Mouse (Mus musculus): Measurements from ENCODE around the gene Cd244a.

The Cd244a gene

DNA sequence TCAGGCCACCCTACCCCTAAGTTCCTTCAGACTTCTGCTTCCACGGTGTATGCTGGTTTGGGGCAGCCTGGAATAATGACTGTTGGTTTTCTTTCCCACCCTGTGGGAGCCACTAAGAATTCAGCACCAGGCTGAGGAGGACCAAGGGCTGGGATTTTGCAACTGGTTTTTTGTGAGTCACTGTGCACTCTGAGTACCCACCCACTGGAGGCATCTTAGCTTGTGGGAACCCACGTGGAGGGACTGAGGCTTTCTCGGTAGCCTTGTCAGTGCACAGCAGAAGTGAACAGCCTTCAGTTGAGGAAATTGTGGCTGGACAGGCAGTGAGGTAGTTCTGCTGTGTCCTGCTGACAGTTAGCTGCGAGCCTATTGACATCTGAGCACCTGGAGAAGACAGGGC lies at the start of gene Cd244a:
TSS of gene Cd244a (plus strand) at position 296 of the 400 bp plus-strand sequence.
- no peak for DNase-seq (ENCODE audit: low read depth, low spot score)

DNA sequence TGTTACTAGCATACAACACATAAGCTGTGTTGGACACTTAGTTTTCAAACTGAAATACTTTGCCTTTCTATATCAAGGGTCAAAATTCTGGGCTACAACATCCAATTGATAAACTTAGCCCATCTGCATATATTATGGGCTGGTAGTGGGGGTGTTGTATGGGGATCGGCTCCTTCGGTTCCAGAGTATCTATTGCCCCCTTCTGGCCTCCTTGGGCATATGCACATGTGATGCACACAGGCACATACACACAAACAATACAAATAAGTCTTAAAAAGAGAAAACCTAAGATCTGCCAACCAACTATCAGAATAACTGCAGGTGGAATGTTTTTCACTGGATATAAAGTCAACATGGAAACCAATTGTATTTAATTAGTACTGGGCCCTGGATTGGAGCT lies 45.8 kb upstream of the Cd244a start:
- DNase-seq (ENCODE audit: low read depth, low spot score) = no peak

DNA sequence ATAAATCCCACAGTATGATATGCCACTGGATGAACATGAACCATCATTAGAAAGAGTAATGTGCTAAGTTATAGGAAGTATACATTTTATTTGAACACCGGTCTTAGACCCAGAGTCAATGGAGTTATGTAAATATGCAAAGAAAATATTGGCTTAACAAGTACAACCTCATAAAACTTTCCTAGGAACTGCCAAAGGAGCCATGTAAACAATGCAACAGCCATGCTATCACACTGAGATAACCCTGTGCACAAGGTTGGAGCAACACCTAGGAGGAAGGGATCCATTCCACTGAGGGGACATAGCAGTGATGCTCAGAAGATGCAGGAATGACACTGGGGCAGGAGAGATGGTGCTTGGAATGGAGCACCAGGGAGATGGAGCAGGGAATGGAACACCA lies 45.2 kb upstream of the Cd244a start:
- no peak for DNase-seq (ENCODE audit: low read depth, low spot score)

DNA sequence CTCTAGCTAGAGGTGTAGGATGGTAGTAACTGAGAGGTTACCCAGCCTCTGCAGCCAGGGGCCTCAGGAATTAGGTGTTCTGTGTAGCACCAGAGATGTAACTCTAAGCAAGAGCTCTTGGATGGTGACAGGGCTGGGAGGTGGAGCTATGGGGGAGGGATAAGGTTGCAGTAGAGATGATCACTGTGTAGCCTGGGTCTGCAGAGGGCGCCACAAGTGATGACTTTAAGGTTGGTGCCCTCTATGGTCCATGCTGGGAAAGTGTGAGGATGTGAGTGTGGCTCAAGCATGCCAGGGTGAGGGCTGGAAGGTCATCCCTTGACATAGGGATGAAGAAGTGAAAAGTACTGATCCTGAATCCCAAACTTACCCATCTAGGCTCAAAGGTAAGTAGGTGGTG lies 44.0 kb upstream of the Cd244a start:
- no peak for DNase-seq (ENCODE audit: low read depth, low spot score)

DNA sequence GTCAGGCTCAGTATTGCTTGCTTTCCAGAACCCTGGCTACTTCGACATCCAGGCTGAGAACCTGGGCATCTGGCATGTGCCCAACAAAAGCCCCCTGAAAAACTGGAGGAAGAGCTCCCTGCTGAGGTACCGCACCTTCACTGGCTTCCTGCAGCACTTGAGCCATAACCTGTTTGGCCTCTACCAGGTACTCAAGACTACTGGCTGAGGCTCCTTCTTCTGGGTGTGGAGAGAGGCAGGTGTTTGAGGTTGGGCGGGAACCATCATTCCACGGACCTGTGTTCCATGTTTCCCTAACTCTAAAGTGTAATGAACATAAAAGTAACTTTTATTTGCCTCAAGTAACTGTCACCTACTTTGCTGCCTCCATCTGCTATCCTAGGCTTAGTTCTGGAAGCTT lies 43.4 kb upstream of the Cd244a start:
- DNase-seq (ENCODE audit: low read depth, low spot score) = no peak

DNA sequence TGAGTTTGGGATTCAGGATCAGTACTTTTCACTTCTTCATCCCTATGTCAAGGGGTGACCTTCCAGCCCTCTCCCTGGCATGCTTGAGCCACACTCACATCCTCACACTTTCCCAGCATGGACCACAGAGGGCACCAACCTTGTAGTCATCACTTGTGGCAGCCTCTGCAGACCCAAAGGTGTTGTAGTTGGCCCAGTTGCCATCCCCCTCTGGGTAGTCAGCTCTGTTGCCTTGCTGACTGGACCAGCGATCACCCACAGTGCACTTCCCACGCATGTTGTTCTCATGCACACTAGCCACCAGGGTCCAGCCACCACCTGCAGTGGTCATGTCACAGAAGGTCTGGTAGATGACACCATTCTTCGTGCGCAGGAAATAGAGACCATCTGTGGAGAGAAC lies 27.6 kb upstream of the Cd244a start:
- no peak for DNase-seq (ENCODE audit: low read depth, low spot score)

DNA sequence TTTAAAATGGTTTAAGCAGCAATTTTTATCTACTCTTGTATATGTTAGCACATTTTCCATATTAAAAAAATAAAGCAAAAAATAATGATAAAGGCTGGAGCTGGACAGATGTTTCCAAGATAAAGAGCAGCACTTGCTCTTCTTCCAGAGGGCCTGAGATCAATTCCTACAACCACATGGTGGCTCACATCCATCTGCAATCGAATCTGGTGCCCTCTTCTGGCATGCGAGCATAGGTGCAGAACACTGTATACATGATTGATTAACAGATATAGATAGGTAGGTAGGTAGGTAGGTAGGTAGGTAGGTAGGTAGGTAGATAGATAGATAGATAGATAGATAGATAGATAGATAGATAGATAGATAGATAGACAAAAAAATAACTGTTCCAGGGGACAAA lies 26.2 kb upstream of the Cd244a start:
- DNase-seq (ENCODE audit: low read depth, low spot score) = no peak

DNA sequence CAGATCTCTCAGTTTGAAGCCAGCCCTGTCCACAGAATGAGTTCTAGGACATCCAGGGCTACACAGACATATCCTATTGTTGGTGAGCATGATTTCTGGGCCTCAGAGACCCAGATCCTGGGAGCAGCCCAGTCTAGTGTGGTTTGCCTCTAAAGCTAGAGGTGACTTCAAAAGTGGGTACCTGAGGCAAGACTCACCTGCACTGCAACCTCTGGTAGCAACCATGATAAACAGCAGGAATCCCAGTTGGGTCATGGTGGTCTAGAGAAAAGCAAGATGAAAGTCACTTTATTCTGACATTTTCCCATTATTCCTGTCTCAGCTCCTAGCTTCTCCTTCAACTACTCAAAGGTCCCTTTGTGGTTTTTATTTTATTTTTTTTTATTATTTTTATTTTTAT lies 24.4 kb upstream of the Cd244a start:
- no peak for DNase-seq (ENCODE audit: low read depth, low spot score)

DNA sequence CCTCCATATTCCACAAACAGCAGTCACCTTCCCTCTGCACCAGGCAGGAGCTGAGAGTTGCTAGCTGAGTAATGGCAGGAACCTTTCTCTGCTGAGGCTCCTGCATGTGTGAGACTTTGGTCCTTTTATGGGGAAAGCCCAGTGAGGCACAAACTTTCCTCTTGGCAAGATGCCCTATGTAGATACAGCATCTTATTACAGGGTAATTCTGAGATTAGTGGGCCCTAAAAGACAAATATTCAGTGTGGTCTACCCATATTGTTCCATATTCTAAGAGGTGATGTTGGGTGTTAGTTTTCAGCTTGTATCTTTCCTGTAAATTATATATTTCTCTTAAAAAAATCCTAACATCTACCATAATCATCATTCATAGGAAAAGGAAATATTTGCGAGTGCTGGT lies 23.8 kb upstream of the Cd244a start, which contains the start of gene Itln1:
TSS of gene Itln1 (minus strand) at position 101 of the 400 bp plus-strand sequence.
- DNase-seq (ENCODE audit: low read depth, low spot score) = no peak

DNA sequence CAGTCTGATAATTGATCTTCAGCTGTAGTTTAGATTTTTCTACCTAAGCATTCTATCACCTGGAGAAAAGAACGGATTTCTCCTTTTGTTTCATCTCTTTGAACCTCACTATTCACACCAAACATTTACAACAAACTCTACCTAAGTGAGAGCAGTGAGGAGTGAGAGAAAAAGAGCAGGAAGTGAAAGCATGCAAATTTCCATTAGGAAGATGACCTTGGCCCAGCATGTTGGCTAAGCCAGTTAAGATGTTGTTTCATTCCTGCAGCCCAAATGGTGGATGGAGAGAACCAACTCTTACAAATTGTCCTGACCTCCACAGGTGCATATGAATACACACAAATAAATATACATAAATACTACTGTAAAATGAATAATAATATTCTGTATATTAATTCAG lies 18.3 kb upstream of the Cd244a start:
- no peak for DNase-seq (ENCODE audit: low read depth, low spot score)

DNA sequence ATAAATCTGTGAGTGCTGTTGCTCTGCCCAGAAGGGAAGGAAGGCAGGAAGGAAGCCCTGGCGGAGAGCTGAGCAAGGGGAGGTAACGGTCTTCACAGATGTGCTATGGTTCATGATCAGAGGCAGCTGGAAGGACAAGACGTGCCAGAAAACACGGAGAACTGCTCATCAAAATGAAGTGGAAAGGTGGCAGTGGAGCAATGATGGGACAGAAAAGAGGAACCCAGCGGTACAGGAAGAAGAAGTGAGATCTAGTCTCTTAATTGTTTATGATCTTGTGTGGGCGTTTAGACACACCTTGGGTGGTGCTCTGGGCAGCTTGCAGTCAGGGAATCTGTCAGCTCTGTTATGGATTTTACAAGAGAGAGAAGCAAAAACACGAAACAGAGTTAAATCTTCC lies 7.7 kb upstream of the Cd244a start:
- DNase-seq (ENCODE audit: low read depth, low spot score) = no peak

DNA sequence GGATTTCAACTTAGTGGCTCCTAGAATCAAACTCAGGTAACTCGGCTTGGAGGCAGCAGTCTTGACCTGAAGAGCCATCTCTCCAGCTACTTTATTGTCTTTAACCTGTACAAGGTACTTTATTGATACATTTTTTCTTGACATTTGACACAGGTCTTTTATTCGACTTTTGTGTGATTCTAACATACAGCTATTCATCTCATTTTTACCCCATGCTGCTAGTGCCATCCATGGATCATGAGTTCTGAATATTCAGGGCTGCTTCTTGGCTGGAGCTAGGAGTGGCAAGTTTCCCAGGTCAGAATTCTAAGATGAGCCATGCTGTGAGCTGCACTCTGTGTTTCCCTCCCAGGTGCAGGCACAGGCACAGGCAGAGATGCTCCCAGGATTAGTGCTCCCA lies 6.8 kb upstream of the Cd244a start:
- DNase-seq (ENCODE audit: low read depth, low spot score) = no peak

DNA sequence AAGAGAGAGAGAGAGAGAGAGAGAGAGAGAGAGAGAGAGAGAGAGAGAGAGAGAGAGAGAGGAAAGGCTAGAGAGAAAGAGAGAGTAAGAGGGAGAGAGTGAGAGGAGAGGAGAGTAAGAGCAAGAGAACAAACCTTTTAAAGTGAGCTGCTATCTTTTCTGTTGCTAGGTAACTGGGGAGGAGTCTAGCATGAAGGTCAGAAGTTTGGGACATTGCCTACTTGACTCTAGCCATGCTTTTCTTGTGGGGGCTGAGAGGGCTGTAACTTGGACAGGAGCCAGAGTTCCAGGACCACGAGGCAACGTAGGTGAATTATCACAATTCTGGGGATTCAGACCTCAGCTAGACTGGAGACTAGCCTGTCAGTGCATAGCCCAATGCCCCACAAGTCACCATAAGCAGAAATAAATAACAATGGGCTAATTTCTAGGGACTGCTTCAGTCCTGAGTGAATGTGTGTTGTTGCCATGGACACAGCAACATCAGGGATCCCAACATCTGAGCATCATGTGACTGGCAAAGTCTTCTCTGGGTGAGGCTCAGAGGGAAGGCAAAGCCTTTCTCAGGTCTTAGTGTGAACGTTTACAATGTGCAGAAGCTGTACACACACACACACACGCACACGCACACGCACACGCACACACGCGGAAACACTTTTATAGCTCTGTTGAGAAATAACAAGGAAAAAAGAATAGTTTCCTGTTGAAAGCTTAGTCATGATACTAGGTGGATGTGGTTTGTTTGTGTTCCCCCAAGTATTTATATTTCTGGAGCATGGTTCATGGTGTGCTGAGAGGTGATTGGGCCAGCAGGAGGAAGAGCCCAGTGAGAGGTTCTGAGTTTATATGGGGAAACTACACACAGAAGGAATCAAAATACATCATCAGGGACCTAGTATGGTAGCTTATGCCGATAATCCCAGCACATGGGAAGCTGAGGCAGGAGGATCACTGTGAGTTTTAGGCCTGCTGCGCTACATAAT lies 5.3 kb upstream of the Cd244a start:
- no peak for DNase-seq (ENCODE audit: low read depth, low spot score)

DNA sequence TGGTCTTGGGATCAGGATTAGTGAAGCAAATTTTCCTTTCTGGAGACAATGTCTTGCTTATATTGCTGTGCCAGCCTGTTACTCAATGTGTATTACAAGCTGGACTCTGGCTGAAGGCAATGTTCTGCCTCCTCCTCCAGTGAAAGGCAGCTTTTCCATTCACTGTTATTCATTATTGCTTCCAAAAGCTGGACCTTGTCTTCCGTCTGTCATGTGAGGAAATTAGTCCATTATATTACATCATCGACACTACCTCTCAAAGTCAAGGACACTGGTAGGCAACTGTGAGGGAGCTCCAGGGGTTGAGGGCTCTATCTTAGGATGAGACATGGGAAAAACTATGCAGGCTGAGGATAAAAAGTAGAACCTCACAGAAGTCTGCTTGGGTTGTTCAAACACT lies 2.6 kb upstream of the Cd244a start:
- DNase-seq (ENCODE audit: low read depth, low spot score) = no peak

DNA sequence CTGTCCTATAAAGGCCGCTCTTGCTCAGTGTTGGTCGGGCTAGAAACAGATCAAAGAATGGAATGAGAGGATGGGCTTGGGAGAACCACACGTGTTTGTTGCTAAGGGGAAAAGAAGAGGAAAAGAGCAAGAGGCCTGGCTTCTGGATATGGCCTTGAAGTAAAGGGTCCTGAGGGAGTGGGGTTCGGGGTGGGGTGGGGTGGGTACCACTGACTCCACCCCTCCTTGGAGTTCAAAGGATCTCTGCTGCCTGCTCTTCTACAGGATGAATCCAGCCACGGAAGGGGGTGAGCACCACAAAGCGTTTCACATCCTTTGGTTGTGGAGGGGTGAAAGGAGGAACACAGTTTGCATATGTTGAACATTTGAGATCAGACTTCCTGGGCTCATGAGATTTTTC lies 586 bp upstream of the Cd244a start:
- no peak for DNase-seq (ENCODE audit: low read depth, low spot score)

DNA sequence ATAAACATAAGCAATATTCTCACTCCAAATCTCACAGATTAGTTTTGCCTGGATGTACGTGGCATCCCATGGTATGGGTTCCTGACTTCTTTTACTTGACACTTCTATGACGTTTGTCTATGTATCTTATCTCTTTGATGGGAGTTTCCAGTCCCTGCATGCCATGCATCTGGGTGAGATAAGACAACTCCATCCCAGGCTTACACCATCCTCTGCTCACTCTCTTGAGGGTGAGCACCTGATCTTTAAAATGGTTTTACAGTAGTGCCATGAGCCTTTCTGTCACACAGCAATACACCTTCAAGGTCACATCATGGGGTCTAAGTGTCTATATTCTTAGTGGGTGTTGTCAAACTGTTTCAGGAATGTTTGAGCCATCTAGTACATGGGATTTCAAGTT lies 1.3 kb downstream of the Cd244a start:
- no peak for DNase-seq (ENCODE audit: low read depth, low spot score)

DNA sequence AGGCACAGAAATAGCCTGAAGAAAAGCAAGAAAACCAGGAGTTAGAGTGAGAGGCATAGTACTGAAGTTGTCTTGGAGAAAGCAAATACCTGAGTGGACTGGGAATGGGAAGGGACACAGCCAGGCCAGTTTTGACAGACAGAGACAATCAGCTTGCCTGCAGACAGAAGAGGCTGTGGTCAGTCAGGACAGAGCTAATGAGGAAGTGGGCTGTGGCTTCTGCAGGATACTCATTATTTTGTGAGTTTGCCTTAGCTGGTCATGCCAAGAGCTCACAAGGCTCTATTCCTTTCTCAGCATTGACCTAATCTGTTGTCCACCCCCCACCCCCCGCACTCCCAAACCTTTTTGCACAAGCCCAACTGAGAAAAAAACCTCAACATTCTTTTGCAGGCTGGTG lies 2.2 kb downstream of the Cd244a start:
- no peak for DNase-seq (ENCODE audit: low read depth, low spot score)

DNA sequence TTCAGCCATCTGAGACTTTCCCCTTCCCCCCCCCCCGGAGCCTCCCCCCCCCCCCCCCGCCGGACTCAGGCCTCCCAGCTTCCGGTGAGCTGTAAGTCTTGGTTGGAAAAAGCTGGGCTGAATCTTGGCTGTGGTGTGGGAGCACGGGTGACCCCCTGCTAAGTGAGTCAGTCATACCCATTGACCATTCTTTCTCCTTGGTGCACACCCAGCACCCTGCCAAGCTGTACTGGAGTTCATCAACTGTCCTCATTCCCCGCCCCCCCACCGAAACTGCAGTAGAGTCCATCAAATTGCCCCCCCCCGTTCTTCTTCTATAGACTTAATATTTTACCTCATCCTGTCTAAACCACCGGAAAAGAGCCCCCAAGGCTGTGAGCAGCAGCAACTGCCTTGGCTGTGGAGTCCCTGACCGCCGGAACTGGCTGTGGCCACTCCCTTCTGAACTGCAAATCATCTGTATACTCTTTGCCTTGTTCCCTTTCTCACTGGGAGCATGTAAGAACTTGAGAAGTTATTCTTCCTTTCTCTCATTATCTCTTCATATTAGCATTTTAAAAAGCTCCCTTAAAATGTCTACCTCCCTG lies 2.7 kb downstream of the Cd244a start:
- no peak for DNase-seq (ENCODE audit: low read depth, low spot score)

DNA sequence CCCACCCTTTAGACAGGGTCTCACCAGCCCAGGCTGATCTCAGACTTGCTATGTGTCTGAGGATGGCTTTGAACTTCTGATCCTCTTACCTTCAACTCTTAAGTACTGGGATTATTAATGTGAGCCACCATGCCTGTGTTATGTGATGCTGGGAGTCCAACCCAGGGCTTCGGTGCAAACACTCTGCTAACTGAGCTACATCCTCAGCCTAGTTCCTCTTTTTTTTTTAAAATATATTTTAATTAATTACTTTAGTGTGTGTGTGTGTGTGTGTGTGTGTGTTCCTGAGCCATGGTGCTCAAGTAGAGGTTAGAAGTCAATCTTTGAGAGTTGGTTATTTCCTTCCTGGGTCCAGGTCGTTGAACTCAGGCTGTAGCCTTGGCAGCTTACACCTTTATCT lies 4.0 kb downstream of the Cd244a start:
- DNase-seq (ENCODE audit: low read depth, low spot score) = no peak

DNA sequence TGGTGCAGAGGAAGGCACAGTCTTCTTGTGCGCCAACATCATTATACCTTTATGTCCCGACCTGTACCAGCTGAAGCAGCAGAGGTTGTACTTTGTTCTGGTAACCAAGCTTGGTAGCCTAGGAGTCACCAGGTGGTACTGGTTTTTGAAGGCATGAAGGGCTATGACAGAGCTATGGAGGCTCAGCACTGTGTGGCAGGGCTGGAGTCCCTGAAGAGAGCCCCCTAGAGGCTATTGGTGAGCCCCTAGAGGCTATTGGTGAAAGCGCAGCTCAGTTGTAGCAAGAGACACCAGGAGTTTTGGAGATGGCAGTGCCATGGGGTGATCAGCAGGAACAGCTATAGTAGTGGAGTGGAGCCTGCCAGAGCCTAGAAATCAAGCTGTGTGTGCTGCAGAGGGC lies 5.3 kb downstream of the Cd244a start:
- peak; percentile 47 for DNase-seq (ENCODE audit: low read depth, low spot score)

DNA sequence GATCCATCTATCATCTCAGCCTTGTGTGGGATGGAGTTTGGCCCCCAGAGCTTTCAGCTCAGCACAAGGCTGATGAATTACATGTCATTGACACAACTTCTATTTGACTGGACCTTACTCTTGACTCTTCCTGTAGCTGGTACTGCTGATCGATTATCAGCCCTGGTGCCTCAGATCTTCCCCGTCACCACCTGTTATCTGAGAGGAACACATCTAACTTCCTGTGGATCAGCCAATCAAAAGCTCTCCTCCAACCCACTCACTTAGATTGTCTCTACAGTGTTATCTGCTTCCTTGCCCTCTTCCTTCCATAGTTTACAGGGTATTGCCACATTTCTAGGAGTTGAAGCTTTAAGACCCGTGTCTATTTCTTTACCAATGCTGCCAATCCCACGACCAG lies 6.9 kb downstream of the Cd244a start:
- DNase-seq (ENCODE audit: low read depth, low spot score) = no peak

DNA sequence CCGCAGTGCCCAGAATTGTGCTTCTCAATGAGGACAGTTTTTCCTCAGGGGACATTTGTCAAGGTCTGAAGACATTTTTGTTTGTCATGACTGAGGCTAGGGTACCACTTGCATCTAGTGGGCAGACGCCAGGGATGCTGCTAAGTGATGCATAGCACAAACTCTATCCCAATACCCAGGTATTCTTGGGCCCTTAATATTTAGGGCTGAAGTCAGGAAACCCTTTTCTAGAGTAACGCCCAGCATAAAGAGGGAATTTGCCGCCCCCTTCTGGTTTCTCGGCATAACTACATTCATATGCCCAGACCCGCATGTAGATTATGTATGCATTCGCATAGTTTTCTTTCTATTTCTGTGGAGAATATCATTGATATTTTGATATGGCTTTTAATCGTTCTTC lies 7.8 kb downstream of the Cd244a start:
- peak; percentile 72 for DNase-seq (ENCODE audit: low read depth, low spot score)

DNA sequence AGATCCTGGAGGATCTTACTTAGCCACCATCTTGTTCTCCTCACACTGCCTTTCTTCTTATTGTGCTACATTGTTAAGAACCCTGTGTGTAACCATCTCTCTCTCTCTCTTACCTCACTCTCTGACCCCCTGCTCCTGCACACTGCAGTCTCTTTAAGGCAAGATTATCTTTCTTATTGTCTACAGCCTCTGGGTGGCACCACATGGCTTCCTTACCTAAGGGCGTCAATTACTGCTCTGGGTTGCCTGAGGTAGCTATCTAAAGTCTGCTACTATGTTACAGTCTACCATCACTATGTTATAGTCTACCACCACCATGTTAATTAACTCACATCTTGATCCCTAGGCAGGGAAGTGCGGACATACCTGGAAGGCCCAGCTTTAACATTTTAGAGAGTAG lies 9.4 kb downstream of the Cd244a start:
- DNase-seq (ENCODE audit: low read depth, low spot score) = no peak

Measured in embryo, embryonic 11.5 days (tissue).